Mouse (Mus musculus) 3T3-L1 (cell line): ENCODE measurements at regions not wholly inside any gene's neighbourhood (a gene's known extent, or its start where the extent isn't known, plus 50 kb on each side); places are given as distances from the start of the nearest gene placed in this dataset.
A peak's percentile ranks its signal among the peaks of the same experiment; 100 is the strongest.
"Not testable (repeated sequence)": the region's sequence is repeated elsewhere in the genome, so short reads cannot be mapped to it uniquely, and the experiment has no call there.

ENCODE experiments used
- DNase-seq: peaks from one replicate; pipeline ENCODE4 v3.0.0-alpha.2; 2015; ENCODE audit warnings: low read depth, low spot score

- DNase-seq = no peak
Observed at GRCm38 (mm10) chr3:33440905-33441304, 297.9 kb upstream of the Pex5l start.

DNA sequence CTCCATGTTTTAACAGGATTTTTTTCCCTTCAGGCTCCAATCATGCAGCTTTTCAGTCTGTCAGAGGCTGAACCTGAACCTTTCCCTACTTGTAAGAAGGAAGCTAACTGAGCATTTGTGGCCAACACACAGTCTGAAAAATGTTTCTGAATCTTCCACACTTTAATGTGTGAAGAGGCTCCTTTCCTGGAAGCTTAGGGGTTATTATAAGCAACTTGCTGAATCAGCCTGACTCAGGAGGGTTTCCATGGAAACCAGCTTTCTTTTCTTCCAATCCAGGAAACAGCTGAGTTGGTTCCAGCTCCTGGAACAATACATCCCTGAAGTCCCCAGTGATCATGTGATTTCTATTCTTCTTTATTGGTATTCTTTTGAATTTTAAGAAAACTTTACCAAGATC lies 297.5 kb upstream of the Pex5l start:
- DNase-seq = no peak

DNA sequence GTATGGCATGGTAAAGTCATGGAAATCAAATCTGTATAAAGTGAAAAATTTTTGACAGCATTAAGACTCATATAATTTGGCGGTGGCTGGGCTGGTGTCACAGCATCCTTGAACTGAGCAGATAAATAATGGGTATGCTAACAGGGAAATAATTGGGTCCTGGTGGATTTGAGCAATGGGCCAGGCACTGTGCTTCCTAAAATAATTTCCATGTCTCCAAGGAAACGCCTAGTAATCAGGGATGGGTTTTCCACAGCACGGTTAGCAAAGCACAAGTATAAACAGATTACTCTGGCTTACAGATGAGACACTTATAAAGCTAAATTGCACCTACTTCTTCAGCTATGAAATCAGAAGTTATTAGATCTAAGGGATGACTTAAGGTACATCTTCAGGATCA lies 273.9 kb upstream of the Pex5l start:
- no peak for DNase-seq

DNA sequence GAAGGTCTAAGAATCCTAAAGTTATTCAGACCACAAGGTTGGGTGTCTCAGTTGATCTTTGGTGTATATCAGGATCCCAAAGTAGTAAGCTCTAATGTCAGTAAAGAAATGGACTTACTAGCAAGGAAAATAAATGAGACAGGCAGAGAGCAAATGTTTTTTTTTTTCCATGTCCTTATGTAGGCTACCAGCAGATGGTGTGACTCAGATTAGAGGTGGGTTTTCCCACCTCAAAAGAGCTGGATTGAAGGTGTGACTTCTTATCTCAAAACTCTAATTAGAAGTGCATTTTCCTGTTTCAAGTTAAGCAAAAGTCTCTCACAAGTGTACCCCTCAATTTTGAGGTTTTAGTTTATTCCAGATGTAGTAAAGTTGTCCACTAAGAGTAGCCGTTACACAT lies 273.3 kb upstream of the Pex5l start:
- no peak for DNase-seq

GRCm38 (mm10) chr3:33401904-33402303 lies 258.9 kb upstream of the Pex5l start:
- no peak for DNase-seq

DNA sequence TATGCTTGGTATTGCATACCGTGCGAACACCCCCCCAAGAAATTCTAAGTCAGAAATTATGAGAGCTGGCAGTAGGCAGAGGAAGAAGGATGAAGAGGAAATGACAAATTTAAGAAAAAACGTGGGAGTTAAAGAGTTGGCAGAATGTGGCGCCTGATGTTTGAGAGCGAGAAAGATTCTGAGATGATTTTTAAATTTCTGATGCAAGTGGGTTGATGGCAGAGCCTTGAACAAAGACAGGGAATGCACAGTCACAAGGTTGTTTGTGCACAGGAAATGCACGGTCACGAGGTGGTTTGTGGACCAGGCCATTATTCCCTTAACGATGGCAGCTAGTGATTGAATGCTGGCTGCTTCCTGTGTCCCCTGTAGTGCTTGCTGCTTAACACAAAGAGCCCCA lies 256.3 kb upstream of the Pex5l start:
- DNase-seq = no peak

DNA sequence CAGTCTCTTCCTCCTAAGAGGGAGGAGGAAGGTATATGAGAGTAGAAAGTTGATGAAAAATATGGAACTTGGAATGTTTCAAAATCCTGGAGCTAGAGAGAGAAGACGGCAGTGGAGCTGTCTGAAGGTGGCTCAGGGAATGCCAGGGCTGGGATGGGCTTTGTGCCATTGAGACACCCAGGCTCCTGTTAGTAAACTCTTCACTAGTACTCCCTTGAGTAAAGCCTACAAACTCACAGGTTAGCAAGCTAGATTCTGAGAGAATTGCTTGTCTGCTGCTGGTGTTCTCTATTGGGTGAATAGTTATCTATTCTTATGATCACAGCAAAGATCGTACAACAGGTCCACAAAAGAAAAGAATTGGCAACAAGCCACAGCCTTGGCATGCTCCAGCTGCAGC lies 255.3 kb upstream of the Pex5l start:
- no peak for DNase-seq

- no peak for DNase-seq
Observed at GRCm38 (mm10) chr3:33397217-33397616, 254.2 kb upstream of the Pex5l start.

DNA sequence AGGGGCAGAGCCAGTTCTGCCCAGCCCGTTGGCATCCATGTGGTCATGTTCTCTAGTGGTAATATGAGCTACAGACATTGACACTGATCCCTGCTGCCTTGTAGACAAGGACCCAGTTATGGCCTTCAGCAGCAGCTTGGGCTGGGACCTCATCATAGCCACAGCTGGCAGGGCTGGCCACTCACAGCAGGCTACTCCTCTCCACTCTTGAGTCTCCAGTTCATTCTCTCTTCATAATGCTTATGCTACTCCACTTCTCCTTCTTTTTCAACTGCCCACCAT lies 249.4 kb upstream of the Pex5l start:
- DNase-seq = no peak

DNA sequence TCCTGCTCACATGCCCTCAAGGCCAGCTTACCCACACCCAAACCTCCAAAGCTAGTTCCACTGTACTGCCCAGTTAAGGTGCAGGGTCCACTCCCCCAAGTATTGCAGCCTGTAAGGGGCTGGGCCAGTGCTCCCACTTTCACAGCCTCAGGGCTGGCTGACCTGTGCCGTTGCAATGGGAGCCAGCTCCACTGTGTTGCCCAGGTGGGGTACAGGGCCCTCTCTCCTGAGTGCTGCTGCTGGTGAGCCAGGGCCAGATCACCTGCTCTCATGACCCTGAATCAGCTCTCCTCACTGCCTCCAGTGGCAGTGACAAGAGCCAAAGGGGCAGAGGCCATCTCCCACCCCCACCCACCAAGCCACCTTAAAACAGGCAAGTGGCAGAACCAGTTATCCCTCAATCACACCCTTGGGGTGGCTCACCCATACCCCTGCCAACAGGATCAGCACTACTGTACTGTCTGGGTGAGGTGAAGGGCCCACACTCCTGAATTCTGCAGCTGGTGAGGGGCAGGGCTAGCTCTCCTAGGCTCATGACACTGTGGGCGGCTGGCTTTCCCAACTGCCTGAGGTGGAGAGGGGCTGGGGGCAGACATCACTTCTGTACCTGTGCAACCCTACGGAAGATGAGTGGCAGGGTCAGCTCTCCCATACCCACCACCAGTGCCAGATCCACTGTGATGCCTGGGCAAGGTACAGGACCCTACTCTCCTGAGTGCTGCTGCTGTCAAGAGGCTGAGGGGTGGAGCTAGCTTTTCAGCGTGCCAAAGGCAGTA lies 248.9 kb upstream of the Pex5l start:
- DNase-seq = no peak

DNA sequence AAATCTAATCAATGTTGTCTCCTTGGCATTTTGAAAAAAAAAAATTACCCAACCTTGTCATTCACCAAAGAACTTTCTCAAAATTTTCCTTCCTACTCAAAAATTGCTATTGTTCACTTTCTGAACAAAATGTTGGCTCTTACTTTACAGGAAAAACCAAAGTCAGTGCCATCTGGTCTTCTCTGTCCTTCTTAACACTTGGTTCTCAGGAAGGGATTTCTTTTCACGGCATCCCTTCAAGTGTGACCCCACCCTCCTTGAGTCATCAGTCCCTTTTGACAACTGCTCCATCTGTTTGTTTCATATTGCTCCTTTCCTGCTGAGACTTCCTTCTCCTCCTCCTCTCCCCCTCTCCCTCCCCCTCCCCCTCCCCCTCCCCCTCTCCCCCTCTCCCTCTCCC lies 245.1 kb upstream of the Pex5l start:
- DNase-seq = no peak

DNA sequence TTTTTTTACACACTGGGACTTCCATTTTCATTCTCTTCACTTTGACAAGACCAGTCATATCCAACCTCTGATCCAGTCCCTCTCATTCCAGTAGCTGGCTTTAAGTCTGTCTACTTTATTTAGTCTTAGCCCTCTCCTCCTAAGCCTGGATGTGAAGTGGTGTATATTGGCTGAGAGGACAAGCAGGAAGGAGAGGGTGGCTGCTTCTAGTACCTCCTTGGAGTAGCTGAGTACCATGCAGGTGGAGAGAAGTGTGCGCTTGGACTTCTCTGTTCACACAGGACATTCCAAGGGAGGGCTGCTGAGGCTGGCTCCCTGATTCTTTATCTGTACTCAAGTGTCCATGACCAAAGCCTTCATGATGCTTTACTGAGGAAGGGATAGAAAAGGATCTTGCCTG lies 240.6 kb upstream of the Pex5l start:
- no peak for DNase-seq

DNA sequence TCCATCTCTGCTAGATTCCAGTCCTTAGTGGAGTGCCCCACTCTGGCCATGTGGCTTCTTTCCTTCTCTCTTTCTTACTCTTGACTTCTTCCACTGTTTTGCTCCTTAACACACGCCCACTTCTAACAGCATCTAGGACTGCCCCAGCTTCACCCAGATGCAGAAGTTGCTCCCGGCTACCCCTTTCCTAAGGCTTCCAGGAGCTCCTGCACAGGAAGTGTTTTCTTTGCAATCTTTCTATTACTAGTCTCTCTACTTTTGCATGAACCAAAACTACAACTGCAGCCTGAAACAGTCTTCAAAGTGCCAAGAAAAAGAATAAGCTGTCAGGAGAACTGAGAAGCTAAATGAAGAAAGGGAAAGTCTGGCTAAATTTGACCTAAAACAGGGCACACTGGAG lies 236.6 kb upstream of the Pex5l start:
- DNase-seq = no peak

GRCm38 (mm10) chr3:33375161-33375560 lies 232.1 kb upstream of the Pex5l start:
- DNase-seq = no peak

GRCm38 (mm10) chr3:33372806-33373205 lies 229.8 kb upstream of the Pex5l start:
- no peak for DNase-seq

GRCm38 (mm10) chr3:33363521-33363920 lies 220.5 kb upstream of the Pex5l start:
- DNase-seq = no peak

GRCm38 (mm10) chr3:33360030-33360429 lies 217.0 kb upstream of the Pex5l start:
- no peak for DNase-seq

DNA sequence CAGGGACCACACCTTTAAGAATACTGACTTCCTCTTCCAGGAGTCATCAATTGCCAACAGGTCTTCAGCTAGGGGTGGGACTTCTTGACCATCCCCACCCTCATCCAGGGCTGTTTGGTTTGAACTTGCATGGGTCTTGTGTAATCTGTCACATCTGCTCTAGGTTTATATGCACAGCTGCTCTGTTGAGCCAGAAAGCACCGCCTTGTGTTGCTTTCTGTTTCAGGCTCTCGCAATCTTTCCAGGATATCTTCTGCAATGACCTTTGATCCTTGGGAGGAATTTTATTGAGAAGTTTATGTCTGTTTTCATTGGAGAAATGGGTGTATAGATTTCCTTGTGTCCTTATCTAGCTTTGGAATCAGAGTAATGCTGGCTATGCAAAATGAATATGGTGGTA lies 210.8 kb upstream of the Pex5l start:
- DNase-seq = no peak

GRCm38 (mm10) chr3:33350986-33351385 lies 207.9 kb upstream of the Pex5l start:
- DNase-seq = no peak

GRCm38 (mm10) chr3:33334056-33334455 lies 191.0 kb upstream of the Pex5l start:
- DNase-seq = no peak

GRCm38 (mm10) chr3:33317691-33318090 lies 174.6 kb upstream of the Pex5l start:
- not testable (repeated sequence) for DNase-seq

DNA sequence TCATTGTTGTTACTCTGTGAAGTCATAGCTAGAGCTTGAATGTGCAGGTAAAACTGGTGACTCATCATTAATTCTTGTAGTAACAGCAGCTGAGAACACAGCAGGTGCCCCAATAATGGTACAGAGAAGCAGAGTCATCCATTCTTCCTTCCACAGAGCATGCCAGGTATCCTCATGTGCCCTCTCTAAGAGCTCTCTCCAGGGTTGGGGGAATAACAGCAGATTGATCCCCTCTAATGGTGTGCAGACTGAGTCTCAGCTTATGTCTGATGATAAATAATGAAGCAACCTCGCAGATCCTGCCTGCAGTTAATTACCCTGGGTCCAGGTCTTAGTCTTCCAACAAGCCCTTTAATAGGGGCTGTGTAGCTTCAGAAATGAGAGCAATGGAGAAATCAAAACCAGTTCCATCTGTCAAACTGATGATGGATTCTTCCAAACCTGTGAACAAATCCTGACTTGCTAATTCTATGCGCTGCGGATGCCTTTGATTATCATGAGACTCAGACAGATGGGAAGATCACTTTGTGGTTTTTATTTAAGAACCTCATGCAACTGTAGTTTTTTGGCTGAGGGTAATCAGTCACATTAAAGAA lies 169.3 kb upstream of the Pex5l start:
- no peak for DNase-seq

DNA sequence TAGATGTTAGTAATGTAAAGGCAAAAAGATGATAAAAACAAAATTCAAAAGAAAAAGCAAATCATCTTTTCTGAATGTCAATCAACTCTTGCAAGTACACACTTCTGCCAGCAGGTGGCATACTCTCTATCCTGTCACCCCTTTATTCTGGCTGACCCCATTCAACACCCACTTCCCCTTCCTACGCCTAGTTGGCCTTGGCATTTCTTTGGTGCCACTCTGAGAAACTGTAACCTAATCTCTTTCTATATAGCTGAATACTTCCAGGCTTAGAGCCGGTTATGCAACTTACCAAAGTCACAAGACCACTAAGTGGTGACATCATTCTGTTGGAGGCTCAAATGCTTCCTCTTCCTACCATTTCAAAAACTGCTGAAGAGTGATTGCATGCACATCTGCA lies 165.2 kb upstream of the Pex5l start:
- DNase-seq = peak; percentile 8

- DNase-seq = no peak
Observed at GRCm38 (mm10) chr3:33306169-33306568, 163.1 kb upstream of the Pex5l start.
